9 mouse cellular contexts compared by ENCODE assay signal in the genomic region with DNA sequence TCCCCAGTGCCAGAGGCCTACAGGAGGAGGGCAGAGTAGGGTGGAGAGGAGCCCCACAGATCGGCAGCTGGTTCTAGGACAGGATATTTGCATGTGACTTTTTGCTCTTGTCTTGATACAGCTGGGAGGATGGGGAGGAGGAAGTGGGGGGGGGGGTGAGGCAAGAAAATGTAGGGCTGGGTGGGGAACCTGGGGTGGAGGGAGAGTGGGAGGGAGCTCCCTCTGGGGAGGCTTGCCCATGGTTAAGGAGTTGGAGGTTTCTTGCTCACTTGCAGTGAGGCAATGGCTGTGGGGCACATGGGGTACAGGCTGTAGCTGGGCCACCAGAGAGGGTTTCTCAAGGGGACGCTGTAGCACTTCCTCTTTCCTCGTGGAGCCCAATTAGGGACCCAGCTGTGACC. TPM values are rescaled to one million over a fixed set of nuclear protein-coding genes. Genes with fewer than 3 reads are reported as not detected.
DNase-seq lines count a peak whose midpoint lies in the region; ATAC-seq and TF ChIP-seq lines count a peak whose summit lies in the region.
"Had no signal": no experiment of that assay in that cellular context is flagged by ENCODE, and none has a peak within 500 bp of the region (broad histone marks: within the 10 kb centered on the region; RNA-seq: fewer than 3 reads in every experiment).

No protein-coding gene starts in this region.

- WGBS in intestine, embryonic 15.5 days = 51% methylated on average over 3 of the region's 3 CpGs
- WGBS in intestine, postnatal 0 days = 58% methylated on average over 3 of the region's 3 CpGs
- 40% methylated on average over 3 of the region's 3 CpGs for WGBS in lung, embryonic 14.5 days

- TF ChIP-seq CTCF in intestine, postnatal 0 days (IDR thresholded peaks at IDR 0.05; ENCODE audit: low read depth) = no peak
- no peak for TF ChIP-seq CTCF in lung, embryonic 14.5 days (IDR thresholded peaks at IDR 0.05; ENCODE audit: low read depth)

- H3K36me3 ChIP-seq in intestine, embryonic 15.5 days = peaks cover 27% of the 10 kb centered on the region
- peaks cover 25% of the 10 kb centered on the region for H3K36me3 ChIP-seq in intestine, postnatal 0 days (ENCODE audit: control insufficient read depth, insufficient read depth)
- H3K36me3 ChIP-seq in lung, embryonic 14.5 days (ENCODE audit: insufficient read depth) = peaks cover 36% of the 10 kb centered on the region

- no peak overlapping the region for H3K9ac ChIP-seq in intestine, embryonic 15.5 days
- no peak overlapping the region for H3K9ac ChIP-seq in intestine, postnatal 0 days (ENCODE audit: low read depth, low read length)
- peak overlapping the region; percentile 14; the same call in 1 of the 2 replicates for H3K9ac ChIP-seq in lung, embryonic 14.5 days

- peaks cover 28% of the 10 kb centered on the region for H3K4me1 ChIP-seq in intestine, embryonic 15.5 days (replicated peaks)
- peaks cover 13% of the 10 kb centered on the region for H3K4me1 ChIP-seq in intestine, postnatal 0 days (replicated peaks; ENCODE audit: control insufficient read depth, insufficient read depth, low read length)
- peaks cover 44% of the 10 kb centered on the region for H3K4me1 ChIP-seq in brown adipose tissue, adult 24 weeks (ENCODE audit: control insufficient read depth, insufficient read depth, insufficient read length, low read length)
- peaks cover 10% of the 10 kb centered on the region for H3K4me1 ChIP-seq in lung, embryonic 14.5 days (ENCODE audit: insufficient read depth)

- ATAC-seq in intestine, embryonic 15.5 days = no peak
- no peak for ATAC-seq in intestine, postnatal 0 days
- no peak for ATAC-seq in lung, embryonic 14.5 days (ENCODE audit: insufficient read depth)

- DNase-seq in lung, embryonic 14.5 days = no peak
- DNase-seq in thymus, adult 18-20 months = peak; percentile 61 to 78
- no peak for DNase-seq in adrenal gland, postnatal 25 days
- no peak for DNase-seq in gastrocnemius, adult 18-20 months (ENCODE audit: low spot score)
- DNase-seq in kidney, adult 8-10 months = no peak

- H3K9me3 ChIP-seq in intestine, embryonic 15.5 days = no peaks in the 10 kb centered on the region
- H3K9me3 ChIP-seq in intestine, postnatal 0 days (ENCODE audit: control insufficient read depth) = no peaks in the 10 kb centered on the region
- H3K9me3 ChIP-seq in lung, embryonic 14.5 days (ENCODE audit: low read depth, low read length) = no peaks in the 10 kb centered on the region

- no peak overlapping the region for H3K4me3 ChIP-seq in intestine, embryonic 15.5 days (replicated peaks)
- no peak overlapping the region for H3K4me3 ChIP-seq in intestine, postnatal 0 days (ENCODE audit: low read depth, low read length)
- H3K4me3 ChIP-seq in brown adipose tissue, adult 24 weeks (ENCODE audit: insufficient read depth, low read depth, low read length) = peak overlapping the region; percentile 17
- H3K4me3 ChIP-seq in lung, embryonic 14.5 days (ENCODE audit: low read depth, low read length) = no peak overlapping the region

- no peaks in the 10 kb centered on the region for H3K27me3 ChIP-seq in intestine, embryonic 15.5 days (replicated peaks)
- no peaks in the 10 kb centered on the region for H3K27me3 ChIP-seq in intestine, postnatal 0 days (replicated peaks; ENCODE audit: control insufficient read depth, insufficient read depth, low read length)
- H3K27me3 ChIP-seq in lung, embryonic 14.5 days (ENCODE audit: insufficient read depth, low read length) = no peaks in the 10 kb centered on the region

- peak overlapping the region; percentile 84; the same call in 1 of the 2 replicates for H3K4me2 ChIP-seq in intestine, embryonic 15.5 days (replicated peaks)
- H3K4me2 ChIP-seq in intestine, postnatal 0 days (replicated peaks; ENCODE audit: low read depth) = no peak overlapping the region
- H3K4me2 ChIP-seq in lung, embryonic 14.5 days = 0 out of 2 replicates have a peak overlapping the region, but pooled peaks have one; percentile 89

- H3K27ac ChIP-seq in intestine, embryonic 15.5 days = no peak overlapping the region
- H3K27ac ChIP-seq in intestine, postnatal 0 days (ENCODE audit: low read depth, low read length) = no peak overlapping the region
- H3K27ac ChIP-seq in brown adipose tissue, adult 24 weeks (replicated peaks; ENCODE audit: low read depth, low read length) = peak overlapping the region; percentile 59
- no peak overlapping the region for H3K27ac ChIP-seq in lung, embryonic 14.5 days (ENCODE audit: low read depth)

RNA-seq across cellular contexts. Expression of a gene that starts 2.7 kb away (rescaled TPM):
- polyA plus RNA-seq in intestine, embryonic 15.5 days (2015; fragmentation: Nextera tagmentation; extraction: Ambion mirVana) = 38.3 and 38.7 TPM in 2 replicates
- 10.5 and 11.4 TPM in 2 replicates for polyA plus RNA-seq in intestine, postnatal 0 days (2015; fragmentation: Nextera tagmentation; extraction: Ambion mirVana)
- 10.5 and 17.4 TPM in 2 replicates for polyA plus RNA-seq in brown adipose tissue, adult 24 weeks (2012; ENCODE audit: insufficient read depth, insufficient read length, missing spikeins)
- 64.3 and 71.0 TPM in 2 replicates for polyA plus RNA-seq in lung, embryonic 14.5 days (2014; fragmentation: Nextera tagmentation; extraction: Ambion mirVana)
- 47.9 and 62.1 TPM in 2 replicates for total RNA-seq in adrenal gland, postnatal 25 days (2021)
- total RNA-seq in gastrocnemius, adult 18-20 months (2021) = 10 to 100 TPM in 1 of 2 experiments, 1 to 10 TPM in 1; 8.6 to 10.4 TPM

RNA-seq across cellular contexts. Expression of a gene that starts 16.5 kb away (rescaled TPM):
- 0.24 and 0.28 TPM in 2 replicates for polyA plus RNA-seq in intestine, embryonic 15.5 days (2015; fragmentation: Nextera tagmentation; extraction: Ambion mirVana)
- polyA plus RNA-seq in intestine, postnatal 0 days (2015; fragmentation: Nextera tagmentation; extraction: Ambion mirVana) = 0.14 and 0.27 TPM in 2 replicates
- not detected in 2 replicates for polyA plus RNA-seq in brown adipose tissue, adult 24 weeks (2012; ENCODE audit: insufficient read depth, insufficient read length, missing spikeins)
- polyA plus RNA-seq in lung, embryonic 14.5 days (2014; fragmentation: Nextera tagmentation; extraction: Ambion mirVana) = 0.46 and 0.53 TPM in 2 replicates
- total RNA-seq in adrenal gland, postnatal 25 days (2021) = 3.8 and 3.9 TPM in 2 replicates
- under 1 TPM in 1 of 2 experiments, not detected in 1; 0.21 TPM for total RNA-seq in gastrocnemius, adult 18-20 months (2021)

RNA-seq across cellular contexts. Expression of a gene that starts 20.9 kb away (rescaled TPM):
- 1.8 TPM in 2 replicates for polyA plus RNA-seq in intestine, embryonic 15.5 days (2015; fragmentation: Nextera tagmentation; extraction: Ambion mirVana)
- polyA plus RNA-seq in intestine, postnatal 0 days (2015; fragmentation: Nextera tagmentation; extraction: Ambion mirVana) = 1.2 and 2.3 TPM in 2 replicates
- not detected in 2 replicates for polyA plus RNA-seq in brown adipose tissue, adult 24 weeks (2012; ENCODE audit: insufficient read depth, insufficient read length, missing spikeins)
- not detected in 2 replicates for polyA plus RNA-seq in lung, embryonic 14.5 days (2014; fragmentation: Nextera tagmentation; extraction: Ambion mirVana)
- total RNA-seq in adrenal gland, postnatal 25 days (2021) = 0.15 and 3.3 TPM in 2 replicates
- total RNA-seq in gastrocnemius, adult 18-20 months (2021) = under 1 TPM in 1 of 2 experiments, not detected in 1; 0.12 TPM
- total RNA-seq: adrenal gland, adult 18-20 months had no signal

RNA-seq across cellular contexts. Expression of a gene that starts 32.5 kb away (rescaled TPM):
- not detected in 2 replicates for polyA plus RNA-seq in intestine, embryonic 15.5 days (2015; fragmentation: Nextera tagmentation; extraction: Ambion mirVana)
- polyA plus RNA-seq in intestine, postnatal 0 days (2015; fragmentation: Nextera tagmentation; extraction: Ambion mirVana) = not detected in 2 replicates
- not detected in 2 replicates for polyA plus RNA-seq in brown adipose tissue, adult 24 weeks (2012; ENCODE audit: insufficient read depth, insufficient read length, missing spikeins)
- not detected in 2 replicates for polyA plus RNA-seq in lung, embryonic 14.5 days (2014; fragmentation: Nextera tagmentation; extraction: Ambion mirVana)
- total RNA-seq in adrenal gland, postnatal 25 days (2021) = not detected in 2 replicates
- total RNA-seq in gastrocnemius, adult 18-20 months (2021) = not detected
- total RNA-seq: adrenal gland, adult 18-20 months had no signal

RNA-seq across cellular contexts. Expression of a gene that starts 40.4 kb away (rescaled TPM):
- polyA plus RNA-seq in intestine, embryonic 15.5 days (2015; fragmentation: Nextera tagmentation; extraction: Ambion mirVana) = 103 and 109 TPM in 2 replicates
- polyA plus RNA-seq in intestine, postnatal 0 days (2015; fragmentation: Nextera tagmentation; extraction: Ambion mirVana) = 31.3 and 34.8 TPM in 2 replicates
- 7.6 and 8.3 TPM in 2 replicates for polyA plus RNA-seq in brown adipose tissue, adult 24 weeks (2012; ENCODE audit: insufficient read depth, insufficient read length, missing spikeins)
- 135 and 153 TPM in 2 replicates for polyA plus RNA-seq in lung, embryonic 14.5 days (2014; fragmentation: Nextera tagmentation; extraction: Ambion mirVana)
- total RNA-seq in adrenal gland, postnatal 25 days (2021) = 14.6 and 19.1 TPM in 2 replicates
- total RNA-seq in gastrocnemius, adult 18-20 months (2021) = 1 to 10 TPM; 4.0 to 6.2 TPM

Comparison
In these comparisons a context has a peak if more than half of its experiments do, and no peak if none do; other contexts are left out.
1. DNase-seq: peak in thymus, adult 18-20 months (2 of 2); none in lung, embryonic 14.5 days (single experiment), adrenal gland, postnatal 25 days (single experiment), gastrocnemius, adult 18-20 months (single experiment) and kidney, adult 8-10 months (0 of 2).